Mouse (Mus musculus): ENCODE data around the gene Apaf1. TPM values are rescaled to one million over a fixed set of nuclear protein-coding genes. Genes with fewer than 3 reads are reported as not detected.

The Apaf1 gene
- polyA plus RNA-seq, 1 experiment from 2014 or later = 29.1 TPM

GRCm38 (mm10) chr10:91123281-91123827 is 40.8 kb upstream of the Apaf1 start:
- H3K9me3 ChIP-seq (ENCODE audit: control insufficient read depth, low read length) = no peaks in the 10 kb centered on the region
- peak overlapping the region; percentile 80 for H3K27ac ChIP-seq (replicated peaks; ENCODE audit: low read depth, low read length)
- H3K4me3 ChIP-seq (ENCODE audit: low read depth, low read length) = peak overlapping the region; percentile 99
- H3K9ac ChIP-seq (ENCODE audit: low read length) = peak overlapping the region; percentile 94
- ATAC-seq (ENCODE audit: insufficient number of reproducible peaks, low FRiP score, low TSS enrichment, low read depth) (peak; percentile 63), DNase-seq (ENCODE audit: low spot score) (no peak)
- H3K27me3 ChIP-seq (ENCODE audit: control insufficient read depth, insufficient read depth, low read length) = no peaks in the 10 kb centered on the region
- under 1% methylated on average over 44 of the region's 44 CpGs for WGBS
- H3K4me2 ChIP-seq (ENCODE audit: low read depth, severe bottlenecking) = peak overlapping the region; percentile 69
- peaks cover 14% of the 10 kb centered on the region for H3K36me3 ChIP-seq (ENCODE audit: control insufficient read depth, insufficient read depth, low read length)
- peaks cover 7% of the 10 kb centered on the region; the same call in 1 of the 2 replicates for H3K4me1 ChIP-seq (ENCODE audit: control insufficient read depth, insufficient read depth, low read length)

GRCm38 (mm10) chr10:91122646-91123045 is 40.1 kb upstream of the Apaf1 start:
- Histone ChIP-seq H3K9me3 (ENCODE audit: control insufficient read depth, low read length) (no peaks in the 10 kb centered on the region), H3K4me1 (ENCODE audit: control insufficient read depth, insufficient read depth, low read length) (peaks cover 7% of the 10 kb centered on the region; the same call in 1 of the 2 replicates), H3K36me3 (ENCODE audit: control insufficient read depth, insufficient read depth, low read length) (peaks cover 20% of the 10 kb centered on the region), H3K27me3 (ENCODE audit: control insufficient read depth, insufficient read depth, low read length) (no peaks in the 10 kb centered on the region), H3K9ac (ENCODE audit: low read length) (peak overlapping the region; percentile 94), H3K4me3 (ENCODE audit: low read depth, low read length) (peak overlapping the region; percentile 99), H3K27ac (replicated peaks; ENCODE audit: low read depth, low read length) (no peak overlapping the region), H3K4me2 (ENCODE audit: low read depth, severe bottlenecking) (peak overlapping the region; percentile 69)
- DNase-seq (ENCODE audit: low spot score) = no peak
- 42% methylated on average over 6 of the region's 6 CpGs for WGBS
- ATAC-seq (ENCODE audit: insufficient number of reproducible peaks, low FRiP score, low TSS enrichment, low read depth) = no peak

GRCm38 (mm10) chr10:91116958-91117357 is 34.4 kb upstream of the Apaf1 start:
- Histone ChIP-seq H3K9ac (ENCODE audit: low read length) (no peak overlapping the region), H3K9me3 (ENCODE audit: control insufficient read depth, low read length) (no peaks in the 10 kb centered on the region), H3K4me2 (ENCODE audit: low read depth, severe bottlenecking) (no peak overlapping the region), H3K4me3 (ENCODE audit: low read depth, low read length) (no peak overlapping the region), H3K27ac (replicated peaks; ENCODE audit: low read depth, low read length) (no peak overlapping the region), H3K36me3 (ENCODE audit: control insufficient read depth, insufficient read depth, low read length) (peaks cover 48% of the 10 kb centered on the region), H3K27me3 (ENCODE audit: control insufficient read depth, insufficient read depth, low read length) (no peaks in the 10 kb centered on the region), H3K4me1 (ENCODE audit: control insufficient read depth, insufficient read depth, low read length) (no peaks in the 10 kb centered on the region)
- ATAC-seq (ENCODE audit: insufficient number of reproducible peaks, low FRiP score, low TSS enrichment, low read depth) = no peak
- WGBS = 95% methylated on average over 12 of the region's 12 CpGs
- DNase-seq (ENCODE audit: low spot score) = no peak

- Histone ChIP-seq H3K36me3 (ENCODE audit: control insufficient read depth, insufficient read depth, low read length) (peaks cover 12% of the 10 kb centered on the region; the same call in 1 of the 2 replicates), H3K4me3 (ENCODE audit: low read depth, low read length) (no peak overlapping the region), H3K4me1 (ENCODE audit: control insufficient read depth, insufficient read depth, low read length) (no peaks in the 10 kb centered on the region), H3K27me3 (ENCODE audit: control insufficient read depth, insufficient read depth, low read length) (no peaks in the 10 kb centered on the region), H3K4me2 (ENCODE audit: low read depth, severe bottlenecking) (no peak overlapping the region), H3K9ac (ENCODE audit: low read length) (no peak overlapping the region), H3K27ac (replicated peaks; ENCODE audit: low read depth, low read length) (no peak overlapping the region), H3K9me3 (ENCODE audit: control insufficient read depth, low read length) (no peaks in the 10 kb centered on the region)
- ATAC-seq (ENCODE audit: insufficient number of reproducible peaks, low FRiP score, low TSS enrichment, low read depth) = no peak
- WGBS = 82% methylated on average over 4 of the region's 4 CpGs
- no peak for DNase-seq (ENCODE audit: low spot score)
Observed at GRCm38 (mm10) chr10:91109841-91110240, 27.3 kb upstream of the Apaf1 start.

- Histone ChIP-seq H3K36me3 (ENCODE audit: control insufficient read depth, insufficient read depth, low read length) (no peaks in the 10 kb centered on the region), H3K9ac (ENCODE audit: low read length) (no peak overlapping the region), H3K9me3 (ENCODE audit: control insufficient read depth, low read length) (no peaks in the 10 kb centered on the region), H3K4me2 (ENCODE audit: low read depth, severe bottlenecking) (no peak overlapping the region), H3K4me3 (ENCODE audit: low read depth, low read length) (no peak overlapping the region), H3K4me1 (ENCODE audit: control insufficient read depth, insufficient read depth, low read length) (no peaks in the 10 kb centered on the region), H3K27ac (replicated peaks; ENCODE audit: low read depth, low read length) (no peak overlapping the region), H3K27me3 (ENCODE audit: control insufficient read depth, insufficient read depth, low read length) (no peaks in the 10 kb centered on the region)
- DNase-seq (ENCODE audit: low spot score) = no peak
- WGBS = 86% methylated on average over 3 of the region's 3 CpGs
- ATAC-seq (ENCODE audit: insufficient number of reproducible peaks, low FRiP score, low TSS enrichment, low read depth) = no peak
Observed at GRCm38 (mm10) chr10:91105981-91106380, 23.4 kb upstream of the Apaf1 start.

GRCm38 (mm10) chr10:91102799-91103590 is 20.4 kb upstream of the Apaf1 start:
- DNase-seq (ENCODE audit: low spot score) (no peak), ATAC-seq (ENCODE audit: insufficient number of reproducible peaks, low FRiP score, low TSS enrichment, low read depth) (no peak)
- Histone ChIP-seq H3K4me1 (ENCODE audit: control insufficient read depth, insufficient read depth, low read length) (no peaks in the 10 kb centered on the region), H3K4me2 (ENCODE audit: low read depth, severe bottlenecking) (no peak overlapping the region), H3K9ac (ENCODE audit: low read length) (no peak overlapping the region), H3K9me3 (ENCODE audit: control insufficient read depth, low read length) (no peaks in the 10 kb centered on the region), H3K36me3 (ENCODE audit: control insufficient read depth, insufficient read depth, low read length) (no peaks in the 10 kb centered on the region), H3K27ac (replicated peaks; ENCODE audit: low read depth, low read length) (no peak overlapping the region), H3K27me3 (ENCODE audit: control insufficient read depth, insufficient read depth, low read length) (no peaks in the 10 kb centered on the region), H3K4me3 (ENCODE audit: low read depth, low read length) (no peak overlapping the region)
- 91% methylated on average over 14 of the region's 14 CpGs for whole genome bisulfite sequencing

GRCm38 (mm10) chr10:91101936-91102335 is 19.4 kb upstream of the Apaf1 start:
- H3K4me2 ChIP-seq (ENCODE audit: low read depth, severe bottlenecking) = no peak overlapping the region
- no peak overlapping the region for H3K27ac ChIP-seq (replicated peaks; ENCODE audit: low read depth, low read length)
- no peaks in the 10 kb centered on the region for H3K36me3 ChIP-seq (ENCODE audit: control insufficient read depth, insufficient read depth, low read length)
- no peaks in the 10 kb centered on the region for H3K4me1 ChIP-seq (ENCODE audit: control insufficient read depth, insufficient read depth, low read length)
- no peak overlapping the region for H3K4me3 ChIP-seq (ENCODE audit: low read depth, low read length)
- no peak for ATAC-seq (ENCODE audit: insufficient number of reproducible peaks, low FRiP score, low TSS enrichment, low read depth)
- WGBS = 92% methylated on average over 25 of the region's 25 CpGs
- no peak for DNase-seq (ENCODE audit: low spot score)
- no peaks in the 10 kb centered on the region for H3K27me3 ChIP-seq (ENCODE audit: control insufficient read depth, insufficient read depth, low read length)
- no peaks in the 10 kb centered on the region for H3K9me3 ChIP-seq (ENCODE audit: control insufficient read depth, low read length)
- H3K9ac ChIP-seq (ENCODE audit: low read length) = no peak overlapping the region

GRCm38 (mm10) chr10:91100101-91100500 is 17.5 kb upstream of the Apaf1 start:
- ATAC-seq (ENCODE audit: insufficient number of reproducible peaks, low FRiP score, low TSS enrichment, low read depth) = no peak
- no peaks in the 10 kb centered on the region for H3K27me3 ChIP-seq (ENCODE audit: control insufficient read depth, insufficient read depth, low read length)
- H3K27ac ChIP-seq (replicated peaks; ENCODE audit: low read depth, low read length) = no peak overlapping the region
- no peak overlapping the region for H3K4me2 ChIP-seq (ENCODE audit: low read depth, severe bottlenecking)
- H3K36me3 ChIP-seq (ENCODE audit: control insufficient read depth, insufficient read depth, low read length) = no peaks in the 10 kb centered on the region; the same call in 1 of the 2 replicates
- WGBS = 100% methylated on average over 1 of the region's 1 CpGs
- H3K9ac ChIP-seq (ENCODE audit: low read length) = no peak overlapping the region
- H3K9me3 ChIP-seq (ENCODE audit: control insufficient read depth, low read length) = no peaks in the 10 kb centered on the region
- H3K4me3 ChIP-seq (ENCODE audit: low read depth, low read length) = no peak overlapping the region
- DNase-seq (ENCODE audit: low spot score) = no peak
- H3K4me1 ChIP-seq (ENCODE audit: control insufficient read depth, insufficient read depth, low read length) = no peaks in the 10 kb centered on the region

Data from limb, embryonic 11.5 days (tissue).